ENCODE assay signal across 9 mouse cellular contexts in genomic region chr17:71693780-71694179, GRCm38 (mm10). TPM values are rescaled to one million over a fixed set of nuclear protein-coding genes. Genes with fewer than 3 reads are reported as not detected.
DNase-seq lines count a peak whose midpoint lies in the region; ATAC-seq and TF ChIP-seq lines count a peak whose summit lies in the region.
"Had no signal": no experiment of that assay in that cellular context is flagged by ENCODE, and none has a peak within 500 bp of the region (broad histone marks: within the 10 kb centered on the region; RNA-seq: fewer than 3 reads in every experiment).

No protein-coding gene starts in this region.

- peak; percentile 65 for TF ChIP-seq CTCF in layer of hippocampus, adult 2 months (conservative IDR thresholded peaks at IDR 0.05)
- peak; percentile 88 for TF ChIP-seq CTCF in E14TG2a.4 (conservative IDR thresholded peaks at IDR 0.05; ENCODE audit: low read length)

- H3K27me3 ChIP-seq in E14TG2a.4 (ENCODE audit: insufficient read depth, low read length), result peaks cover 54% of the 10 kb centered on the region
- H3K27me3 ChIP-seq in limb, embryonic 11.5 days (ENCODE audit: control insufficient read depth, insufficient read depth, low read length), result no peaks in the 10 kb centered on the region
- H3K27me3 ChIP-seq in forebrain, embryonic 12.5 days, result no peaks in the 10 kb centered on the region

- H3K36me3 ChIP-seq in E14TG2a.4 (ENCODE audit: insufficient read depth, low read length), result no peaks in the 10 kb centered on the region
- no peaks in the 10 kb centered on the region for H3K36me3 ChIP-seq in limb, embryonic 11.5 days (ENCODE audit: control insufficient read depth, insufficient read depth, low read length)
- no peaks in the 10 kb centered on the region for H3K36me3 ChIP-seq in forebrain, embryonic 12.5 days (replicated peaks)

- H3K4me2 ChIP-seq in limb, embryonic 11.5 days (ENCODE audit: low read depth, severe bottlenecking), result no peak overlapping the region
- no peak overlapping the region for H3K4me2 ChIP-seq in forebrain, embryonic 12.5 days

- H3K4me3 ChIP-seq in layer of hippocampus, adult 2 months, result no peak overlapping the region
- H3K4me3 ChIP-seq in E14TG2a.4 (replicated peaks; ENCODE audit: low read length), result no peak overlapping the region
- H3K4me3 ChIP-seq in limb, embryonic 11.5 days (ENCODE audit: low read depth, low read length), result no peak overlapping the region
- H3K4me3 ChIP-seq in forebrain, embryonic 12.5 days (replicated peaks), result no peak overlapping the region

- DNase-seq in layer of hippocampus, adult 2 months (ENCODE audit: low spot score in 2 of 2), result no peak
- DNase-seq in layer of hippocampus, adult 18-20 months (ENCODE audit: low spot score in 2 of 2), result no peak
- DNase-seq in ZHBTc4 (ENCODE audit: low read depth, low spot score), result peak; percentile 81
- peak; percentile 48 for DNase-seq in limb, embryonic 11.5 days (ENCODE audit: low spot score)
- DNase-seq in right cerebral cortex, adult 2 months (ENCODE audit: low spot score in 2 of 2), result no peak

- H3K4me1 ChIP-seq in E14TG2a.4 (replicated peaks; ENCODE audit: low read depth, low read length), result peaks cover 7% of the 10 kb centered on the region; the same call in 1 of the 2 replicates
- no peaks in the 10 kb centered on the region for H3K4me1 ChIP-seq in limb, embryonic 11.5 days (ENCODE audit: control insufficient read depth, insufficient read depth, low read length)
- peaks cover 16% of the 10 kb centered on the region for H3K4me1 ChIP-seq in forebrain, embryonic 12.5 days

- ATAC-seq in limb, embryonic 11.5 days (ENCODE audit: insufficient number of reproducible peaks, low FRiP score, low TSS enrichment, low read depth), result no peak
- no peak for ATAC-seq in megakaryocyte, adult 5-6 weeks (ENCODE audit: poor library complexity, severe bottlenecking)
- ATAC-seq in forebrain, embryonic 12.5 days (ENCODE audit: low FRiP score), result no peak

- peak overlapping the region; percentile 78 for H3K27ac ChIP-seq in layer of hippocampus, adult 2 months
- no peak overlapping the region for H3K27ac ChIP-seq in limb, embryonic 11.5 days (replicated peaks; ENCODE audit: low read depth, low read length)
- H3K27ac ChIP-seq in forebrain, embryonic 12.5 days, result no peak overlapping the region

- H3K9me3 ChIP-seq in E14TG2a.4 (ENCODE audit: low read length), result no peaks in the 10 kb centered on the region
- H3K9me3 ChIP-seq in limb, embryonic 11.5 days (ENCODE audit: control insufficient read depth, low read length), result no peaks in the 10 kb centered on the region
- H3K9me3 ChIP-seq in forebrain, embryonic 12.5 days, result no peaks in the 10 kb centered on the region

- WGBS in limb, embryonic 11.5 days, result 61% methylated on average over 8 of the region's 8 CpGs
- WGBS in forebrain, embryonic 12.5 days, result 57% methylated on average over 8 of the region's 8 CpGs

- no peak overlapping the region for H3K9ac ChIP-seq in limb, embryonic 11.5 days (ENCODE audit: low read length)
- H3K9ac ChIP-seq in forebrain, embryonic 12.5 days, result no peak overlapping the region

RNA-seq across cellular contexts. Expression of gene Togaram2, which starts 20.7 kb away (rescaled TPM):
- 1 to 10 TPM; 1.2 to 1.3 TPM for total RNA-seq in layer of hippocampus, adult 2 months (2021)
- 1 to 10 TPM; 1.1 to 2.2 TPM for total RNA-seq in layer of hippocampus, adult 18-20 months (2021)
- not detected in 2 replicates for polyA plus RNA-seq in limb, embryonic 11.5 days (2014; fragmentation: Nextera tagmentation; extraction: Ambion mirVana)
- total RNA-seq in megakaryocyte, adult 5-6 weeks (2015), result not detected in 2 replicates
- total RNA-seq in megakaryocyte, adult 5-6 weeks (2017), result not detected in 2 replicates
- polyA plus RNA-seq in forebrain, embryonic 12.5 days (2016; fragmentation: Nextera tagmentation; extraction: Ambion mirVana), result 0.15 and 0.29 TPM in 2 replicates
- polyA plus RNA-seq: liver, embryonic 16.5 days had no signal

RNA-seq across cellular contexts. Expression of gene Pcare, which starts 58.9 kb away (rescaled TPM):
- total RNA-seq in layer of hippocampus, adult 2 months (2021), result under 1 TPM; 0.10 to 0.18 TPM
- total RNA-seq in layer of hippocampus, adult 18-20 months (2021), result under 1 TPM in 1 of 2 experiments, not detected in 1; 0.08 TPM
- polyA plus RNA-seq in limb, embryonic 11.5 days (2014; fragmentation: Nextera tagmentation; extraction: Ambion mirVana), result not detected in 2 replicates
- total RNA-seq in megakaryocyte, adult 5-6 weeks (2015), result not detected in 2 replicates
- total RNA-seq in megakaryocyte, adult 5-6 weeks (2017), result not detected in 2 replicates
- polyA plus RNA-seq in forebrain, embryonic 12.5 days (2016; fragmentation: Nextera tagmentation; extraction: Ambion mirVana), result not detected in 2 replicates

Comparison
In these comparisons a context has a peak if more than half of its experiments do, and no peak if none do; other contexts are left out.
1. DNase-seq: peak in ZHBTc4 (single experiment) and limb, embryonic 11.5 days (single experiment); none in layer of hippocampus, adult 2 months (0 of 2), layer of hippocampus, adult 18-20 months (0 of 2) and right cerebral cortex, adult 2 months (0 of 2).